Mouse (Mus musculus) small intestine, adult 2 months (tissue): ENCODE data around the gene Ogg1.

Experiments
- CTCF ChIP-seq: fragments of 200-500 bp; IDR thresholded peaks from 2 replicates; pipeline ENCODE4 v1.5.1; 2012; ENCODE audit warnings: low read depth, mild to moderate bottlenecking, control low read depth, inconsistent platforms, low read length, moderate library complexity, mixed read lengths; ENCODE audit not compliant: insufficient replicate concordance, insufficient read length; ENCODE audit errors: extremely low read depth
- POLR2A ChIP-seq: fragments of 200-500 bp; IDR thresholded peaks from 2 replicates; pipeline ENCODE4 v1.6.1; 2012; ENCODE audit warnings: low read depth, mild to moderate bottlenecking, control low read depth, inconsistent platforms, low read length, moderate library complexity

GRCm38 (mm10) chr6:113367574-113367973 lies 40.8 kb downstream of the Ogg1 start:
- no peak for TF ChIP-seq CTCF
- no peak for TF ChIP-seq POLR2A
